Mouse (Mus musculus) embryonic fibroblast, embryonic 13.5 days (primary cell): ENCODE measurements at regions not wholly inside any gene's neighbourhood (a gene's known extent, or its start where the extent isn't known, plus 50 kb on each side); places are given as distances from the start of the nearest gene placed in this dataset.

Experiments
- H3K27ac ChIP-seq: 2 replicates; pipeline ENCODE4 v1.5.1; 2012; ENCODE audit warnings: low read length, control low read depth, inconsistent platforms; ENCODE audit not compliant: insufficient read depth
- H3K4me1 ChIP-seq: 2 replicates; pipeline ENCODE4 v1.6.1; 2011; ENCODE audit warnings: low read length; ENCODE audit not compliant: control insufficient read depth, insufficient read depth
- H3K4me3 ChIP-seq: 2 replicates; pipeline ENCODE4 v1.5.1; 2011; ENCODE audit warnings: mild to moderate bottlenecking, control low read depth, low read length; ENCODE audit not compliant: insufficient read depth
- CTCF ChIP-seq: IDR thresholded peaks from 2 replicates; pipeline ENCODE4 v1.5.1; 2011; ENCODE audit warnings: mild to moderate bottlenecking, control low read depth, low read length, moderate library complexity, borderline replicate concordance; ENCODE audit not compliant: insufficient read depth
- POLR2A ChIP-seq: IDR thresholded peaks from 2 replicates; pipeline ENCODE4 v1.6.1; 2011; ENCODE audit warnings: low read depth, mild to moderate bottlenecking, control low read depth, low read length, moderate library complexity

DNA sequence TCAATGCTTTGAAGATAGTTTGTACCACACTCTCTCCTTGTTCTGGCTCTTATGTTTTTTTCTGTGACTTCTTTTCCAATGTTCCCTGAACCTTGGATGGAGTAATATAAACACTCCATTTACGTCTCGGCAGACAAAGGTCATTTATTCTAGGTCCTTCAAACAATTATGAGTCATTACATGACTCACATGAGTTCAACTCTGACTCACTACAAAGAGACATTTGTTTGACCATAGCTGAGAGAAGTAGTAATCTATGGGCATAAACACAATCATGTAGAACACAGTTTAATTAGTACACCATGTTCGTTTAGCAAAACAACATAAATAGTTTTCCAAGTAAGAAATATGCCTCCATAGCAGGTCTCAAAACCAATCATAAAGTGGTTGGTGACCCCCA, 59.6 kb upstream of the Hmgcll1 start:
- H3K4me1 ChIP-seq = peaks cover 8% of the 10 kb centered on the region
- H3K4me3 ChIP-seq = no peak overlapping the region
- no peak overlapping the region for H3K27ac ChIP-seq
- TF ChIP-seq POLR2A (no peak), CTCF (no peak)

DNA sequence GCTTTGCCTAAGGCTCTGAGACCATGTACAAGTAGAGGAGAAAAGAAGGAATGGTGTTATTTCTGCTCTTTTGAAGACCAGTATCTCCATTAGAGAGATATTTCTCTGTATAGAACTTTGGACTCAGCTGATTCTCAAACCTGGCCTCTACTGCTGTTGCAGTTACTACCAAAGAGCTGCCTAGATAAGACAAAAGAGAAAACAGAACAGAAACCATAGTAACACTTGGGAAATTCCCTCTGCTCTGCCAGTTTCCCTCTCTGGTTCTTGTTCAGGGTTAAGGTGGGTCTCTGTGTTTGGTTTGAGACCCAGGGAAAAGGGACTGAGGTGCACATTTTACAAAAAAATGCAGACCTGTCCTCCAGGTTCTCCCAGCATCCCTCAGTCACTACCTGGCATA, 58.3 kb upstream of the Hmgcll1 start:
- TF ChIP-seq POLR2A = no peak
- H3K27ac ChIP-seq = no peak overlapping the region

DNA sequence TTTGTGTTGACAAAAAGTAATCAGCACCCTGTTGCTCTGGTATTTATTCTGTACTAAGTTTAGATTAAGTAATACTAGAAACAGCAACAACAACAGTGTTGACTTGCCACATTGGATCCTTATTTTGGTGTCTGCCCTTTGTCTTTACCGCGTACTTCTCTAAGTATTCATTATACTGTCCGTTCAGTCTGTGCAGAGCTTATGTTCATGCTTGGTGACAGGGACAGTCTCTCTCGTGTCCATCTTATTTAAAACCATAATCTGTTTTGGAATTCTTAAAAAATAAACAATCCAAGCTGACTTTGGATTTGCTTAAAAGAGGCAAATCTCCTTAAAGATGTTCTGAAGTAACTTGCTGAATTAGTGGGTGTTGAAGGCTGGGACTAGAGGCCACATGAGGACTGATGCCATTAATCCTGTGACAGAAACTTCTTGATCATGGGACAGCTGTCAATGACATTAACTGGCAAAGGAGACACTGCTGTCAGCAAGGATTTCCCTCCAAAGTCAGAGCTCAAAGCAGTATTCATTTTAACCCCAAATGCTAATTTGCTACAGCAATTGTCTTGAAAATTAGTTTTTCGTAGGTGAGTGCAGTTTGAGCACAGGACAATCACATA, 55.8 kb upstream of the Hmgcll1 start:
- Histone ChIP-seq H3K27ac (peak overlapping the region; percentile 57), H3K4me3 (no peak overlapping the region), H3K4me1 (peaks cover 8% of the 10 kb centered on the region)
- TF ChIP-seq POLR2A (no peak), CTCF (no peak)

More for the DNA sequence above, 58.3 kb upstream of the Hmgcll1 start:
- Histone ChIP-seq H3K4me1 (peaks cover 8% of the 10 kb centered on the region), H3K4me3 (no peak overlapping the region)

DNA sequence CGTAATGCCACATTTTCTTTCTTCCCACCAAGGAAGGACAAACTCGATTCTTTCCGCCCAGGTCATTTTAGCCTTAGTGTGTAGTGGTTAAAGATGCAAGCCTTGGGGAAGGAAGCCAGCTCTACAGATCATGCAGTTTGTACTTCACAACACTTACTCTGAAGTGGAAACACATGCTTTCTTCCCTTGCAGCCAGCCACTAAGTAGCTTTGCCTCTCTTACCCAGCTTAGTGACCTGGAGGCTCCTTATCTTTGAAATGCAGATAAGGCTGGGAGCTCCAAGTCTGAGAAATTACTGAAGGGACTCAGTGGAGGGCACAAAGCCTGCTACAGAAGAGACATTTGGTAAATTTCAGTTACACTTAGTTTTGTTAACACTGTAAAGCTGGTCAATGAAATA, 54.9 kb upstream of the Hmgcll1 start:
- Histone ChIP-seq H3K4me3 (no peak overlapping the region), H3K4me1 (peaks cover 8% of the 10 kb centered on the region), H3K27ac (peak overlapping the region; percentile 87)
- TF ChIP-seq POLR2A = no peak
- no peak for TF ChIP-seq CTCF

DNA sequence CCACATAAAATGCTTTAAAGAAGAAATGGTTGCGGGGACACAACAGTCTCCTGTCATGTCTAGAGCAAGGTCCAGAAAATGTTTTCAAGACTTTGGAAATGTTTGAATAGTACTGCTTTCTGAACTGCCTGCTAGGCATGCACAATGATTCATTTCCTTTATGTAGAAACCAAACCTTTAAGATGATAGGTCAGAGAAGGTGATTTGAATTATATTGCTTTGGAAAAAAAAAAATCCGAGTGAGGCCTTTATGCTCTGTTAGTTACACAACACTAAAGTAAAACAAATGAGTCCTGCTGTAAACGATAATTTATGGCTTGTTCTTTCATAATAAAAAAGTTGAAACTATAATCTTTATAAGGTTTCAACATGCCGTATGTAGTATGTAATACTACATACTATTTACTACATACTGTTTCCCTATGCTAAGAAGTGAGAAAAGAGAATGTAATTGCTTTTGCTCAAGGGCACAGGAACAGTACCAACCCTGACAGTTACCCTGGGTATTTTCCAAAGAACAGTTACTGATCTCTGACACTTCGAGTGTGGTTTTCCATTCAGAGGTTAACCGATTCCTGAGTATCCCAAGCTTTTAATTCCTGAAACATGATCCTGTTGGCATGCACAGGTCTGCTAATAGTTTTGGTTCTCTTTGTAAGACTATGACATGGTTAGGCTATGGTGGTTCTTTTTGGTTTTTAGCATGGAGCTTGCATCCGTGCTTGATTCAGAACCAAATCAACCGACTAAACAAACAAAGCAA, 53.9 kb upstream of the Hmgcll1 start:
- H3K4me1 ChIP-seq = peaks cover 8% of the 10 kb centered on the region
- H3K27ac ChIP-seq = peak overlapping the region; percentile 65
- TF ChIP-seq POLR2A (no peak), CTCF (no peak)
- H3K4me3 ChIP-seq = no peak overlapping the region
